Mouse (Mus musculus) bone marrow, adult 2 months (tissue): ENCODE data around the gene Chrna7. TPM values are rescaled to one million over a fixed set of nuclear protein-coding genes. Genes with fewer than 3 reads are reported as not detected.

ENCODE experiments used
- H3K27ac ChIP-seq: fragments of 200-500 bp; 2 replicates; pipeline ENCODE4 v1.5.1; 2012; ENCODE audit warnings: low read depth, mild to moderate bottlenecking, control low read depth, inconsistent platforms, low read length; ENCODE audit not compliant: control insufficient read depth, poor library complexity, insufficient read depth
- H3K4me1 ChIP-seq: fragments of 200-500 bp; 2 replicates; pipeline ENCODE4 v1.6.1; 2011; ENCODE audit warnings: low read length; ENCODE audit not compliant: control insufficient read depth, insufficient read depth
- H3K4me3 ChIP-seq: fragments of 200-500 bp; replicated peaks from 2 replicates; pipeline ENCODE3; 2011; ENCODE audit warnings: mild to moderate bottlenecking, low read depth, low read length, control low read depth; ENCODE audit not compliant: control insufficient read depth
- CTCF ChIP-seq: fragments of 200-500 bp; IDR thresholded peaks from 2 replicates; pipeline ENCODE4 v1.5.1; 2011; ENCODE audit warnings: low read length, control low read depth; ENCODE audit not compliant: control insufficient read depth, insufficient read depth
- POLR2A ChIP-seq: fragments of 200-500 bp; IDR thresholded peaks from 2 replicates; pipeline ENCODE4 v1.6.1; 2011; ENCODE audit warnings: low read depth, mild to moderate bottlenecking, control low read depth, low read length, borderline replicate concordance; ENCODE audit not compliant: control insufficient read depth
- WGBS: fragments of 180-500 bp; shearing (Covaris S2); methylation state at CpG from one replicate; pipeline ENCODE4 v1.1.7; 2018; 5-methylcytosine and 5-hydroxymethylcytosine counted together
- polyA plus RNA-seq: library from polyadenylated mRNA; stranded (reverse); fragments of >200 nt; gene quantifications from 2 replicates; pipeline ENCODE4 v1.2.4, GENCODE M21; 2011; ENCODE audit warnings: low replicate concordance; ENCODE audit not compliant: missing spikeins, insufficient read depth, insufficient read length

Gene Chrna7
- polyA plus RNA-seq, 1 experiment, result not detected

- Histone ChIP-seq H3K4me3 (no peak overlapping the region), H3K4me1 (no peaks in the 10 kb centered on the region), H3K27ac (no peak overlapping the region)
- WGBS, result 35% methylated on average over 2 of the region's 2 CpGs
- no peak for TF ChIP-seq POLR2A
Measured at GRCm38 (mm10) chr7:63113671-63114070, 98.7 kb downstream of the Chrna7 start.

GRCm38 (mm10) chr7:63113252-63113651, 99.1 kb downstream of the Chrna7 start:
- Histone ChIP-seq H3K27ac (no peak overlapping the region), H3K4me1 (no peaks in the 10 kb centered on the region), H3K4me3 (no peak overlapping the region)
- TF ChIP-seq POLR2A (no peak), CTCF (no peak)
- 77% methylated on average over 2 of the region's 2 CpGs for WGBS

GRCm38 (mm10) chr7:63109348-63109747, 103.0 kb downstream of the Chrna7 start:
- no peak overlapping the region for H3K4me3 ChIP-seq
- no peak overlapping the region for H3K27ac ChIP-seq
- no peak for TF ChIP-seq POLR2A
- no peak for TF ChIP-seq CTCF
- WGBS, result 57% methylated on average over 4 of the region's 4 CpGs
- no peaks in the 10 kb centered on the region for H3K4me1 ChIP-seq

GRCm38 (mm10) chr7:63085954-63086353, 126.4 kb downstream of the Chrna7 start:
- no peak overlapping the region for H3K27ac ChIP-seq
- no peaks in the 10 kb centered on the region for H3K4me1 ChIP-seq
- TF ChIP-seq CTCF, result no peak
- no peak for TF ChIP-seq POLR2A
- H3K4me3 ChIP-seq, result no peak overlapping the region
- 71% methylated on average over 4 of the region's 4 CpGs for WGBS

- Histone ChIP-seq H3K4me1 (no peaks in the 10 kb centered on the region), H3K4me3 (no peak overlapping the region), H3K27ac (no peak overlapping the region)
- WGBS, result 0% methylated on average over 1 of the region's 1 CpGs
- no peak for TF ChIP-seq CTCF
- TF ChIP-seq POLR2A, result no peak
Measured at GRCm38 (mm10) chr7:63084351-63085003, 127.9 kb downstream of the Chrna7 start.

- WGBS, result 77% methylated on average over 2 of the region's 2 CpGs
- Histone ChIP-seq H3K27ac (no peak overlapping the region), H3K4me3 (no peak overlapping the region), H3K4me1 (no peaks in the 10 kb centered on the region)
- no peak for TF ChIP-seq CTCF
- no peak for TF ChIP-seq POLR2A
Measured at GRCm38 (mm10) chr7:63060996-63061395, 151.4 kb downstream of the Chrna7 start.

Other genes starting within 250 kb of the Chrna7 start
- 0.47 TPM in 1 of 2 replicates, not detected in the other for gene Otud7a, start 232.2 kb upstream of the Chrna7 start, polyA plus RNA-seq